Mouse (Mus musculus) activated CD4-positive, CD25-positive, alpha-beta regulatory T cell (primary cell): ENCODE results near the gene Nedd8. TPM values are rescaled to one million over a fixed set of nuclear protein-coding genes. Genes with fewer than 3 reads are reported as not detected.

Experiments used
- polyA plus RNA-seq, 2 experiments: library from polyadenylated mRNA; unstranded; fragments of 100-300 nt; shearing (Covaris generic); gene quantifications; one replicate each; pipeline ENCODE4 v1.2.1; 2017

Gene Nedd8
- polyA plus RNA-seq, result 100 to 1,000 TPM; 479 to 482 TPM

DNA sequence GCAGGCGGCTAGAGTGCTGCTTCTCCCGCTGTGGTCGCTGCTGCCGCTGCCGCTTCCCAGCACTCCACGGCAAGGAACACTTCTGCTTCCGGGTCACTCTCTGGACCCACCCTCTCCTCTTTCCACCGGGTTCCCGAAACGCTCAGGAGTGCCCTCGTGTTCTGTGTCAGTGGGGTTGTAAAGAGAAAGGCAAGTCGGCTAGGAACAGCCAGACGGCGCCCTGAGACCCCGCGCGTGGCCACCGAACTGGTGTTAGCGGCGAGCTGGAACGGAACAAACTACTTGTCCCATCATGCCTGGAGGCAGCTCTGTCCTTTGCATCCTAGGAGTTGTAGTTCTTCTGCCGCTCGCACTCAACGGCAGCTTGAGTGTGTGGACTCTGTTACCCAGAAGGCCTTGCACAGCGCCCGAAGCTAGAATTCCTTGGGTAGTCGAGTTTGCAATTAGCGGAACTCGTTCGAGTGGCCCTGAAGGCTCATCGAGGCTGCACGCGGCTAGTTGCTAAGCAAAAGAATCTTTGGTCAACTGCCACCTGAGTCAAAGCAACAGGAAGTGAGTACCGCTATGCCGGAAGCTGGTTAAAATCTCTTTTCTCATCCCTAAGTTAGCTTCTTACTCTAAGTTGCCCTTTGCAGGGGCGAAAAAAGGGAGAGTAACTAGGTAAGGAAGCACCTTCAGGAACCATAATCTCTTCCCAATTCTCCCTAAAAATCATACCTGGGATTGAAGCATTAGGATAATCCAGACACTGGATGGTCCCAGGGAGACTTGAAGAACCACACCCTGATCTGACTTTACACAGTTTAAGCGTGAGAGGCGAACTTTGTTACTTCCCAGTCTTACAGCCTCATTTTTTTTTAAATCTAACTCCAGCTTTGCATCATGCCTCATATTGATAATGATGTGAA, at the start of gene Nedd8, which contains the start of gene Gmpr2:
Gene Nedd8 (minus strand): TSS at position 292 of the 908 bp plus-strand sequence.
Gene Gmpr2 (plus strand): TSS at position 109 of the 908 bp plus-strand sequence.

DNA sequence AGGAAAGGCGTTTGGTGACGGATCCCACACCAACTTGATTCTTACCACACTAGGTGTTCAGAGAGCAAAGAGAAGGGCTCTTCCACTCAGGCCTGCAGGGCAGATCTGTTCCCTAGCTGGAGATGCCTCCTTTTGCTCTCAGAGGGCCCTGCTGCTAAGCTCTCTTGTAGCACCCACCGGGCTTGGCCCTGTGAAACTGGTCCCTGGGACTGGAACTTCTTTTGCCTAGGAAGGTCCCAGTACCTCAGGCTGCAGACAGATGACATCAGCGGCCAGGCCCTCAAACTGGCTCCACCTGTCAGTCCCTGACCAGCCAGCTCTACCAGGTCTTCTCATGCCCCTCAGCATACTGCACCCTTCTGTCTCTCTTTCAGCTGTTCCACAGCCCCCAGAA, 41.8 kb upstream of the Nedd8 start, which contains the start of gene Tgm1:
Gene Tgm1 (minus strand): TSS at position 198 of the 394 bp plus-strand sequence.

DNA sequence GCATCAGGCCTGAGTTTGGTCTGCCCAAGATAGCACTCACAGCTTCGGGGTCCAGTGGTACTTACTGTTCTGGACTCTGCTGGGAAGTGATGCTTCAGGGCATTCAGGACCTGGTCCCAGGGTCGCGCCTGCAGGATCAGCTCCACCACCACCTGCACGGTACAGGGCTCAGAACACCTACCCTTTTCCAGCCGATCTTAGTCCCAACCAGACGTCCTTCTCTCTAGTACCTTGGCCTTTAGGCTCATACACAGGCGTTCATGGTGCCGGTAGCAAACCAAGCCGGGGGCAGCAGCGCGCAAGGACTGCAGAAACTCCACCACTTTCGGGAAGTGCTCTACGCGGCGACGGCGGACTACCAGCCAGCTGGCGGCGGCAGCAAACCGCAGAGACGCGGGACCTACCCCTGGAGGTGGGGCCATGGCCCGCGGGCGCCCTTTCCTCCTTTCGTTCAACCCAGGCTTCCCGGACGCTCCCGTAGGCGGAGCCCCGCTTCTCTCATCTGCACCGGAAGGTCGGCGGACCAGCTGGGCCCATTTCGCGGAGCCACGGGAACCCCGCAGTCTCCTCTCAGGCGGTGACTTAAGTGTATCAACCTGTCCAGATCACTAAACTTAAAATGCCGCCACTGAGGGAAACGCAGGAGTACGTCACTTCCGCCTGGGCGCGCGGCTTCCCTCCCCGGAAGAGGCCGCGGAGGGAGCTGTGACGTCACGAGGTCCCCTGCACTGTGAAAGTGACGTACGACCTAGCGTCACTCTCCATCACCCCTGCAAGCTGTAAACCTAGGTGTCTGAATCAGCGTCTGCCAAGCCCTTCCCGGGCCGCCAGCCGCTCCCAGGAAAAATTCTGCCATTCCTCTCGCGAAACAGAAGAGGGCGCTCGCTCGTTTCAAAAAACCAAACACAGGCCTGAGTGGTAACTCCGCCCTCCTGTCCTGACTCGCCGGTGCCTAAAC, 9.5 kb upstream of the Nedd8 start, which contains the start of gene Tinf2:
Gene Tinf2 (minus strand): TSS at position 661 of the 958 bp plus-strand sequence.

GRCm38 (mm10) chr14:55659960-55660573, 11.9 kb downstream of the Nedd8 start, which contains the start of gene Mdp1:
Gene Mdp1, minus strand, starts transcription at chr14:55660508.

DNA sequence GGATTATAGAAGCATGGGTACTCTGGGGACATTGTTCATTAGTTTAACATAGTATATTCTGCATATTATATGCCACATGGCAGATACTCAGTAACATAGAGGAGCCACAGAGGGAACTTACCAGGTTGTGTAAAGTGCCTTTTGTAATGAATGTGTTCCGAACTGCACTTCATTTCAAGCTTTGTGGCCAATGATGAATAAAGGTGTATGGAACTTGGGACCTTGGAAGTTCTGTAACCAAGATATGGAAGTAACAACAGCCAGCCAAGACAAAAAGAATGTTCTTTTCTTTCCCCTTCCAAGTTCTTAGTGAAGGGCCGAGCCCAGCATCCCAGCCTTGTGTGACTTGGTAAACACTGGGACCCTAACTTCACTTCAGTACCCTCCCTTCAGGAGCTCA, 22.0 kb downstream of the Nedd8 start, which contains the start of gene Tssk4:
Gene Tssk4 (plus strand): TSS at position 301 of the 400 bp plus-strand sequence.

DNA sequence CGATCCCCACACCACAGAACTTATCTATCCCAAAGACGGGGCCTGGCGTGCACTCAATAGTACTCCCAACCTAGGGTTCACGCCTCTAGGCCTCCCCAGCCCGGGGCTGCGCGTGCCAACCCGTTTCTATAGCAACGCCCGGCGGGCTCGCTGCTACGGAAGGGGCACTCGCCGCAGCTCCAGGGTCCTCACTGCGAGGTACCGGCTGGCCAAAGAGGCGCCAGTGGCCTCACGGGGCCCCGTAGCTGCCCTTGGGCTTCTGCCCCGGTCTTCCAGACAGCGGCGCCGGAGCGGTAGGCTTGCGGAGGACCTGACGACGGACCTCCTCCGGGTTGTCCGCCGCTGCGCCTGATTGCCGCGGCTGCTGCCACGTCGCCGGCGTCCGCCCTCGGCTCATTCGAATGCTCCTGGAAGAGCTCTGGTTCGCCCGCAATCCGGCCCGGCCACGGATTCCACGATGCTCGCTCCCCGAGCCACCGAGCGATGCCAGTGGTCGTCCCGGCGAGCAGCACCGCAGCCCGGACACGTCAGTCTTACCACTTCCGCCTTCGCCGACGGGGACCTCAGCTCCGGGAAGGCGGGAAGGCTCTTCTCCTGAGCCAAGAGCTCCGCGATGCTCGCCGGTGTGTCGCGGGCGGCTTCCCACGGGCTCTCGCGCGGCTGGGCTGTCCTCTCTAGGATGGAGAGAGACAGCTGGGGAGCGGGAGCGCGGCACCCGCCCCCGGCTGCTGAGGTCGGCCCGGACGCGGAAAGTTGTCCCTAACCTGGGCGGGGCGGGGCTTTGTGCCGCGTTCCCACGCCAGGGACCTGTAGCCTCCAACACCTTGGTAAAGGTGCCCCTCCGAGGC, 28.6 kb downstream of the Nedd8 start, which contains the start of gene Tm9sf1:
Gene Tm9sf1 (minus strand): TSS at position 747 of the 848 bp plus-strand sequence.

DNA sequence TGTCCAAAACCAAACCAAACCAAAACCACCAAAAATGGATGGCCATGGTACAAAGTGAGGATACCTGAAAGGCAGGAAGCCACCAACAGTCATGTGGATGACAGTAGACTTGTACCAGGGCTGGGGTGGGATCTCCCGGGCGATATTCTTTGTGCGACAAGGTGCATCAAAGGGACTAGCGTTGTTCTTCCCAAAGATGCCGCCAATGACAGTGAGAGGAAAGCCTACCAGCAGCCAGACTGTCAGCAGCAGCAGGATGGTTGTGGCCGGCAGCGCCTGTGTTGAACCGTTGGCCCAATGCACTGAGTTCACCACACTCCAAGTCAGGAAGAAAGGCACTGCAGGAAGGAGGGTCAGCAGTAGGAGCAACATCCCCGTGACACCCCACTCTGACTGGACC, 34.1 kb downstream of the Nedd8 start, which contains the start of gene Gm49378:
Gene Gm49378 (minus strand): TSS at position 101 of the 400 bp plus-strand sequence.

GRCm38 (mm10) chr14:55635523-55636007, 36.4 kb downstream of the Nedd8 start, which contains the start of gene Ipo4:
Gene Ipo4, minus strand, starts transcription at chr14:55635957.

DNA sequence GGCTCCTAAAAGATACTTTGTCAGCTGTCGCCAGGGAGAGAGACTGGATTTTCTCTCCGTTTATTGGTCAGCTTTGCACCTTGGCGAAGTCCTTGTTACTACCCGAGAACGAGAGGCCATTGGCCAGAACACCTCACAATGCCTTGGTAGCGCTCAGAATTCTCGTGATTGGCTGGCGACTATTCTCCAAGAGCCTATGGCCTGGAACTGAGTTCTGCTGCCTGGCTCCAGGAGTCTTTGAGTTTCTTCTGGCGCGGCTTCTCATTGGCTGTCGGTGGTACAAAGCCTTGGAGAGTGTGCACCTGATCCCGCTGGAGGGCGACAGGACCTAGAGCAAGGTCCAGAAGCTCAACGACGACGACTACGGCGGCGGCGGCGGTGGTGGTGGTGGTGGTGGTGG, 54.1 kb downstream of the Nedd8 start, which contains the start of gene Rec8:
Gene Rec8 (plus strand): TSS at position 216 of the 400 bp plus-strand sequence.

Other genes starting within 250 kb of the Nedd8 start
- 10 to 100 TPM; 46.9 to 50.3 TPM for gene Dhrs4, start 193.4 kb downstream of the Nedd8 start, polyA plus RNA-seq
- 1 to 10 TPM in 1 of 2 experiments, under 1 TPM in 1; 0.97 to 1.0 TPM for gene Carmil3, start 181.5 kb downstream of the Nedd8 start, polyA plus RNA-seq
- under 1 TPM in 1 of 2 experiments, not detected in 1; 0.75 TPM for gene Cpne6, start 161.7 kb downstream of the Nedd8 start, polyA plus RNA-seq
- gene Nrl, start 147.1 kb downstream of the Nedd8 start, polyA plus RNA-seq, result under 1 TPM; 0.11 to 0.16 TPM
- gene Pck2, start 131.9 kb downstream of the Nedd8 start, polyA plus RNA-seq, result 10 to 100 TPM in 1 of 2 experiments, 1 to 10 TPM in 1; 9.6 to 27.7 TPM
- 100 to 1,000 TPM; 127 to 137 TPM for gene Dcaf11, start 112.1 kb downstream of the Nedd8 start, polyA plus RNA-seq
- gene A730061H03Rik, start 111.7 kb downstream of the Nedd8 start, polyA plus RNA-seq, result 1 to 10 TPM; 2.3 to 5.0 TPM
- not detected for gene Fitm1, start 96.5 kb downstream of the Nedd8 start, polyA plus RNA-seq
- 1,000 to 10,000 TPM; 1,262 to 1,326 TPM for gene Psme1, start 94.0 kb downstream of the Nedd8 start, polyA plus RNA-seq
- gene Emc9, start 86.8 kb downstream of the Nedd8 start, polyA plus RNA-seq, result 10 to 100 TPM; 29.1 to 38.6 TPM
- gene Psme2, start 81.0 kb downstream of the Nedd8 start, polyA plus RNA-seq, result 1,000 to 10,000 TPM; 1,039 to 1,128 TPM
- 10 to 100 TPM; 30.5 to 62.2 TPM for gene Rnf31, start 80.4 kb downstream of the Nedd8 start, polyA plus RNA-seq
- 100 to 1,000 TPM; 169 to 197 TPM for gene Irf9, start 68.6 kb downstream of the Nedd8 start, polyA plus RNA-seq
- gene Rec8, start 54.1 kb downstream of the Nedd8 start, polyA plus RNA-seq, result 1 to 10 TPM; 2.8 to 5.6 TPM
- gene Ipo4, start 36.2 kb downstream of the Nedd8 start, polyA plus RNA-seq, result 10 to 100 TPM; 31.1 to 45.2 TPM
- 1 to 10 TPM; 1.6 to 2.2 TPM for gene Gm49378, start 34.2 kb downstream of the Nedd8 start, polyA plus RNA-seq
- 10 to 100 TPM; 64.4 to 75.6 TPM for gene Tm9sf1, start 28.3 kb downstream of the Nedd8 start, polyA plus RNA-seq
- 1 to 10 TPM; 1.3 to 1.6 TPM for gene Tssk4, start 21.9 kb downstream of the Nedd8 start, polyA plus RNA-seq
- gene Mdp1, start 11.6 kb downstream of the Nedd8 start, polyA plus RNA-seq, result 100 to 1,000 TPM; 101 to 105 TPM
- 10 to 100 TPM; 34.4 to 55.8 TPM for gene Gmpr2, start 183 bp downstream of the Nedd8 start, polyA plus RNA-seq
- gene Tinf2, start 9.7 kb upstream of the Nedd8 start, polyA plus RNA-seq, result 10 to 100 TPM; 50.8 to 60.2 TPM
- under 1 TPM; 0.32 to 0.81 TPM for gene Tgm1, start 41.8 kb upstream of the Nedd8 start, polyA plus RNA-seq
- 10 to 100 TPM; 57.8 to 79.6 TPM for gene Rabggta, start 50.1 kb upstream of the Nedd8 start, polyA plus RNA-seq
- gene Dhrs1, start 73.6 kb upstream of the Nedd8 start, polyA plus RNA-seq, result 10 to 100 TPM; 39.5 to 63.1 TPM
- gene Nop9, start 73.6 kb upstream of the Nedd8 start, polyA plus RNA-seq, result 10 to 100 TPM; 38.9 to 45.7 TPM
- gene Cideb, start 86.3 kb upstream of the Nedd8 start, polyA plus RNA-seq, result not detected
- gene Ltb4r2, start 89.3 kb upstream of the Nedd8 start, polyA plus RNA-seq, result under 1 TPM; 0.17 to 0.21 TPM
- 10 to 100 TPM; 13.2 to 19.4 TPM for gene Ltb4r1, start 93.8 kb upstream of the Nedd8 start, polyA plus RNA-seq
- under 1 TPM; 0.16 to 0.32 TPM for gene Adcy4, start 112.0 kb upstream of the Nedd8 start, polyA plus RNA-seq
- gene Ripk3, start 116.7 kb upstream of the Nedd8 start, polyA plus RNA-seq, result 100 to 1,000 TPM in 1 of 2 experiments, 10 to 100 TPM in 1; 72.7 to 103 TPM
- not detected for gene Nfatc4, start 151.0 kb upstream of the Nedd8 start, polyA plus RNA-seq
- under 1 TPM; 0.15 to 0.99 TPM for gene Nynrin, start 181.9 kb upstream of the Nedd8 start, polyA plus RNA-seq
- under 1 TPM; 0.22 to 0.31 TPM for gene Cbln3, start 212.3 kb upstream of the Nedd8 start, polyA plus RNA-seq
- gene Khnyn, start 212.8 kb upstream of the Nedd8 start, polyA plus RNA-seq, result 10 to 100 TPM; 26.8 to 67.7 TPM
- 10 to 100 TPM; 53.9 to 72.7 TPM for gene Sdr39u1, start 228.2 kb upstream of the Nedd8 start, polyA plus RNA-seq